Mouse (Mus musculus) embryonic fibroblast, embryonic 13.5 days (primary cell): ENCODE data around the gene Cyp2u1. TPM values are rescaled to one million over a fixed set of nuclear protein-coding genes. Genes with fewer than 3 reads are reported as not detected.

Experiments
- H3K27ac ChIP-seq: 2 replicates; pipeline ENCODE4 v1.5.1; 2012; ENCODE audit warnings: low read length, control low read depth, inconsistent platforms; ENCODE audit not compliant: insufficient read depth
- H3K4me1 ChIP-seq: 2 replicates; pipeline ENCODE4 v1.6.1; 2011; ENCODE audit warnings: low read length; ENCODE audit not compliant: control insufficient read depth, insufficient read depth
- H3K4me3 ChIP-seq: 2 replicates; pipeline ENCODE4 v1.5.1; 2011; ENCODE audit warnings: mild to moderate bottlenecking, control low read depth, low read length; ENCODE audit not compliant: insufficient read depth
- CTCF ChIP-seq: IDR thresholded peaks from 2 replicates; pipeline ENCODE4 v1.5.1; 2011; ENCODE audit warnings: mild to moderate bottlenecking, control low read depth, low read length, moderate library complexity, borderline replicate concordance; ENCODE audit not compliant: insufficient read depth
- POLR2A ChIP-seq: IDR thresholded peaks from 2 replicates; pipeline ENCODE4 v1.6.1; 2011; ENCODE audit warnings: low read depth, mild to moderate bottlenecking, control low read depth, low read length, moderate library complexity
- polyA plus RNA-seq: library from polyadenylated mRNA; stranded (reverse); fragments of >200 nt; gene quantifications from 2 replicates; pipeline ENCODE4 v1.2.4, GENCODE M21; 2011; ENCODE audit warnings: low read depth; ENCODE audit not compliant: missing spikeins, insufficient read length

Cyp2u1 gene
- polyA plus RNA-seq, 1 experiment: 2.5 TPM

GRCm38 (mm10) chr3:131336629-131337028, 33.6 kb upstream of the Cyp2u1 start:
- Histone ChIP-seq H3K4me1 (peaks cover 14% of the 10 kb centered on the region; the same call in 1 of the 2 replicates), H3K27ac (no peak overlapping the region), H3K4me3 (no peak overlapping the region)
- TF ChIP-seq POLR2A: no peak
- TF ChIP-seq CTCF: no peak

GRCm38 (mm10) chr3:131335117-131335547, 32.1 kb upstream of the Cyp2u1 start:
- H3K4me1 ChIP-seq: peaks cover 12% of the 10 kb centered on the region; the same call in 1 of the 2 replicates
- H3K4me3 ChIP-seq: no peak overlapping the region
- no peak for TF ChIP-seq POLR2A
- TF ChIP-seq CTCF: no peak
- no peak overlapping the region for H3K27ac ChIP-seq

- TF ChIP-seq CTCF (no peak), POLR2A (no peak)
- Histone ChIP-seq H3K4me3 (no peak overlapping the region), H3K4me1 (no peaks in the 10 kb centered on the region), H3K27ac (no peak overlapping the region)
Observed at GRCm38 (mm10) chr3:131327189-131327588, 24.2 kb upstream of the Cyp2u1 start.

- H3K27ac ChIP-seq: no peak overlapping the region
- H3K4me3 ChIP-seq: no peak overlapping the region
- TF ChIP-seq CTCF (no peak), POLR2A (no peak)
- no peaks in the 10 kb centered on the region for H3K4me1 ChIP-seq
Observed at GRCm38 (mm10) chr3:131326637-131327036, 23.6 kb upstream of the Cyp2u1 start.

- H3K4me1 ChIP-seq: no peaks in the 10 kb centered on the region; the same call in 1 of the 2 replicates
- no peak overlapping the region for H3K27ac ChIP-seq
- no peak overlapping the region for H3K4me3 ChIP-seq
- TF ChIP-seq POLR2A (no peak), CTCF (no peak)
Observed at GRCm38 (mm10) chr3:131322081-131322815, 19.2 kb upstream of the Cyp2u1 start.

GRCm38 (mm10) chr3:131320184-131320583, 17.2 kb upstream of the Cyp2u1 start:
- no peaks in the 10 kb centered on the region; the same call in 1 of the 2 replicates for H3K4me1 ChIP-seq
- no peak overlapping the region for H3K4me3 ChIP-seq
- TF ChIP-seq CTCF: peak; percentile 74; the same call in 1 of the 2 replicates
- no peak for TF ChIP-seq POLR2A
- H3K27ac ChIP-seq: no peak overlapping the region

GRCm38 (mm10) chr3:131318211-131318610, 15.2 kb upstream of the Cyp2u1 start:
- Histone ChIP-seq H3K4me3 (no peak overlapping the region), H3K27ac (no peak overlapping the region), H3K4me1 (no peaks in the 10 kb centered on the region; the same call in 1 of the 2 replicates)
- no peak for TF ChIP-seq POLR2A
- TF ChIP-seq CTCF: no peak

GRCm38 (mm10) chr3:131317126-131317525, 14.1 kb upstream of the Cyp2u1 start:
- Histone ChIP-seq H3K27ac (no peak overlapping the region), H3K4me3 (no peak overlapping the region), H3K4me1 (no peaks in the 10 kb centered on the region; the same call in 1 of the 2 replicates)
- TF ChIP-seq CTCF (no peak), POLR2A (no peak)

GRCm38 (mm10) chr3:131315957-131316510, 13.0 kb upstream of the Cyp2u1 start:
- no peak overlapping the region for H3K27ac ChIP-seq
- TF ChIP-seq CTCF (no peak), POLR2A (no peak)
- no peak overlapping the region for H3K4me3 ChIP-seq
- no peaks in the 10 kb centered on the region; the same call in 1 of the 2 replicates for H3K4me1 ChIP-seq

- no peak overlapping the region for H3K27ac ChIP-seq
- H3K4me3 ChIP-seq: no peak overlapping the region
- TF ChIP-seq CTCF: no peak
- TF ChIP-seq POLR2A: no peak
- no peaks in the 10 kb centered on the region for H3K4me1 ChIP-seq
Observed at GRCm38 (mm10) chr3:131312340-131312739, 9.3 kb upstream of the Cyp2u1 start.

GRCm38 (mm10) chr3:131310572-131310971, 7.5 kb upstream of the Cyp2u1 start:
- H3K4me1 ChIP-seq: no peaks in the 10 kb centered on the region
- no peak for TF ChIP-seq POLR2A
- no peak for TF ChIP-seq CTCF
- H3K27ac ChIP-seq: no peak overlapping the region
- H3K4me3 ChIP-seq: no peak overlapping the region
